In the genomic region with DNA sequence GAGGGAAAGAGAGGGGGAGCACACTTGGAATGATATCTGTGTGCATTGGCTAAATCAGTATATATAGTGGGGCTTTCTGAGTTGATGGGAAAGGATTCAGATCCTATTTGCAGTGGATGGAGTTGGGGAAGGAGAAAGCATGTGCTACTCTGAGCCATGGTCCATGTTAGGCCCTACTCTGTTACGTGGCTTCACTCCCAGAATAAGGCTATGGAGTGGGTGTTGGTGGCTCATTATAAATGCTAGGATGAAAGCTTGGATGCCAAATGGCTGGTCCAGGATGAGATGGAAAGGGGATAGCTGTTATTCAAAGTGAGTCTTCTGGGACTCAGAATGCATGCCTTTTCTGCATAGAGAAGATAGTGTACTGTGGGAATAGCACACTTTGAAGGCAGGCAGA, we compare ENCODE assay signal across 51 mouse cellular contexts. TPM values are rescaled to one million over a fixed set of nuclear protein-coding genes. Genes with fewer than 3 reads are reported as not detected.
"Had no signal": no experiment of that assay in that cellular context is flagged by ENCODE, and none has a peak within 500 bp of the region (broad histone marks: within the 10 kb centered on the region; RNA-seq: fewer than 3 reads in every experiment).

No protein-coding gene starts in this region.

- H3K4me3 ChIP-seq: heart, embryonic 10.5 days; heart, embryonic 12.5 days; heart, embryonic 13.5 days; heart, embryonic 15.5 days; hindbrain, embryonic 10.5 days; hindbrain, embryonic 12.5 days; hindbrain, embryonic 13.5 days; hindbrain, embryonic 15.5 days; intestine, embryonic 15.5 days; kidney, embryonic 15.5 days; layer of hippocampus, adult 2 months; left cerebral cortex, adult 2 months had no signal

- H3K4me1 ChIP-seq: heart, embryonic 10.5 days; heart, embryonic 12.5 days; heart, embryonic 13.5 days; heart, embryonic 15.5 days; hindbrain, embryonic 12.5 days; hindbrain, embryonic 13.5 days; hindbrain, embryonic 15.5 days; intestine, embryonic 15.5 days; kidney, embryonic 15.5 days had no signal

- DNase-seq: heart, postnatal 10 days; heart, postnatal 14 days; heart, postnatal 36 days; heart, postnatal 4 days; kidney, adult 11 months; kidney, adult 18-20 months; kidney, adult 2 months; kidney, adult 8-10 months; kidney, adult 9 months; kidney, postnatal 10 days; kidney, postnatal 14 days; kidney, postnatal 25 days; kidney, postnatal 36 days; kidney, postnatal 4 days; layer of hippocampus, adult 9-11 months; layer of hippocampus, postnatal 36 days had no signal

- ATAC-seq: hindbrain, embryonic 16.5 days; hindbrain, postnatal 0 days; inflammation-experienced regulatory T-cells, adult 6 months; intestine, embryonic 15.5 days; intestine, embryonic 16.5 days; intestine, postnatal 0 days had no signal

- H3K9me3 ChIP-seq: heart, embryonic 10.5 days; heart, embryonic 12.5 days; heart, embryonic 13.5 days; heart, embryonic 15.5 days; hindbrain, embryonic 10.5 days; hindbrain, embryonic 12.5 days; hindbrain, embryonic 13.5 days; hindbrain, embryonic 15.5 days; intestine, embryonic 15.5 days; kidney, embryonic 15.5 days had no signal

- H3K9ac ChIP-seq: heart, embryonic 12.5 days; heart, embryonic 13.5 days; heart, embryonic 15.5 days; hindbrain, embryonic 12.5 days; hindbrain, embryonic 13.5 days; hindbrain, embryonic 14.5 days; hindbrain, embryonic 15.5 days; intestine, embryonic 15.5 days; kidney, embryonic 15.5 days had no signal

- H3K27ac ChIP-seq: heart, embryonic 10.5 days; heart, embryonic 13.5 days; heart, embryonic 15.5 days; hindbrain, embryonic 10.5 days; hindbrain, embryonic 12.5 days; hindbrain, embryonic 13.5 days; hindbrain, embryonic 14.5 days; hindbrain, embryonic 15.5 days; hindbrain, postnatal 0 days; intestine, embryonic 15.5 days; kidney, embryonic 15.5 days; kidney, postnatal 0 days; layer of hippocampus, adult 2 months; left cerebral cortex, adult 2 months had no signal

- H3K4me2 ChIP-seq: heart, embryonic 11.5 days; heart, embryonic 12.5 days; heart, embryonic 13.5 days; heart, embryonic 15.5 days; hindbrain, embryonic 12.5 days; hindbrain, embryonic 13.5 days; hindbrain, embryonic 14.5 days; hindbrain, embryonic 15.5 days; intestine, embryonic 15.5 days; kidney, embryonic 15.5 days had no signal

- H3K36me3 ChIP-seq: heart, embryonic 10.5 days; heart, embryonic 12.5 days; heart, embryonic 13.5 days; heart, embryonic 15.5 days; hindbrain, embryonic 10.5 days; hindbrain, embryonic 12.5 days; hindbrain, embryonic 13.5 days; hindbrain, embryonic 15.5 days; intestine, embryonic 15.5 days; kidney, embryonic 15.5 days had no signal

- H3K27me3 ChIP-seq: heart, embryonic 12.5 days; heart, embryonic 13.5 days; heart, embryonic 15.5 days; hindbrain, embryonic 12.5 days; hindbrain, embryonic 13.5 days; hindbrain, embryonic 15.5 days; intestine, embryonic 15.5 days; kidney, embryonic 15.5 days had no signal

RNA-seq across cellular contexts. Expression of a gene that starts 13.0 kb away (rescaled TPM):
- total RNA-seq: heart, postnatal 10 days; heart, postnatal 14 days; heart, postnatal 36 days; heart, postnatal 4 days; hematopoietic stem cell, adult 5-6 weeks; hindbrain, postnatal 0 days; layer of hippocampus, adult 18-20 months; layer of hippocampus, adult 2 months; layer of hippocampus, adult 8-10 months; layer of hippocampus, postnatal 10 days; layer of hippocampus, postnatal 14 days; layer of hippocampus, postnatal 25 days; layer of hippocampus, postnatal 36 days; left cerebral cortex, adult 18-20 months; left cerebral cortex, adult 2 months had no signal
- polyA plus RNA-seq: heart, embryonic 10.5 days; heart, embryonic 11.5 days; heart, embryonic 12.5 days; heart, embryonic 13.5 days; heart, embryonic 14.5 days; heart, embryonic 15.5 days; heart, embryonic 16.5 days; heart, postnatal 0 days; hindbrain, embryonic 10.5 days; hindbrain, embryonic 11.5 days; hindbrain, embryonic 12.5 days; hindbrain, embryonic 13.5 days; hindbrain, embryonic 14.5 days; hindbrain, embryonic 15.5 days; hindbrain, embryonic 16.5 days; hindbrain, postnatal 0 days; inflammation-experienced regulatory T-cells, adult 6 months; intestine, embryonic 14.5 days; intestine, embryonic 15.5 days; intestine, embryonic 16.5 days; intestine, postnatal 0 days; kidney, embryonic 14.5 days; kidney, embryonic 15.5 days; kidney, embryonic 16.5 days; kidney, postnatal 0 days; large intestine, adult 2 months had no signal

RNA-seq across cellular contexts. Expression of a gene that starts 17.4 kb away (rescaled TPM):
- total RNA-seq: heart, postnatal 36 days; hematopoietic stem cell, adult 5-6 weeks had no signal

RNA-seq across cellular contexts. Expression of a gene that starts 26.1 kb away (rescaled TPM):
- total RNA-seq: heart, postnatal 10 days; heart, postnatal 36 days; heart, postnatal 4 days; hematopoietic stem cell, adult 5-6 weeks; hindbrain, postnatal 0 days; layer of hippocampus, adult 18-20 months; layer of hippocampus, adult 2 months; layer of hippocampus, postnatal 10 days; layer of hippocampus, postnatal 14 days; layer of hippocampus, postnatal 25 days; layer of hippocampus, postnatal 36 days; left cerebral cortex, adult 18-20 months; left cerebral cortex, adult 2 months had no signal
- polyA plus RNA-seq: heart, embryonic 10.5 days; heart, embryonic 11.5 days; heart, embryonic 12.5 days; heart, embryonic 13.5 days; heart, embryonic 14.5 days; heart, embryonic 15.5 days; heart, embryonic 16.5 days; heart, postnatal 0 days; hindbrain, embryonic 10.5 days; hindbrain, embryonic 11.5 days; hindbrain, embryonic 12.5 days; hindbrain, embryonic 13.5 days; hindbrain, embryonic 14.5 days; hindbrain, embryonic 15.5 days; hindbrain, embryonic 16.5 days; hindbrain, postnatal 0 days; inflammation-experienced regulatory T-cells, adult 6 months; intestine, embryonic 14.5 days; intestine, embryonic 15.5 days; intestine, embryonic 16.5 days; kidney, embryonic 14.5 days; kidney, embryonic 15.5 days; kidney, embryonic 16.5 days; kidney, postnatal 0 days; large intestine, adult 2 months had no signal

RNA-seq across cellular contexts. Expression of a gene that starts 32.0 kb away (rescaled TPM):
- total RNA-seq: heart, postnatal 10 days; heart, postnatal 14 days; heart, postnatal 36 days; heart, postnatal 4 days; hematopoietic stem cell, adult 5-6 weeks; hindbrain, postnatal 0 days; layer of hippocampus, adult 18-20 months; layer of hippocampus, adult 2 months; layer of hippocampus, adult 8-10 months; layer of hippocampus, postnatal 10 days; layer of hippocampus, postnatal 14 days; layer of hippocampus, postnatal 25 days; layer of hippocampus, postnatal 36 days; left cerebral cortex, adult 18-20 months; left cerebral cortex, adult 2 months had no signal
- polyA plus RNA-seq: heart, embryonic 10.5 days; heart, embryonic 11.5 days; heart, embryonic 12.5 days; heart, embryonic 13.5 days; heart, embryonic 14.5 days; heart, embryonic 15.5 days; heart, embryonic 16.5 days; heart, postnatal 0 days; hindbrain, embryonic 10.5 days; hindbrain, embryonic 11.5 days; hindbrain, embryonic 12.5 days; hindbrain, embryonic 13.5 days; hindbrain, embryonic 14.5 days; hindbrain, embryonic 15.5 days; hindbrain, embryonic 16.5 days; hindbrain, postnatal 0 days; inflammation-experienced regulatory T-cells, adult 6 months; intestine, embryonic 14.5 days; intestine, embryonic 15.5 days; intestine, embryonic 16.5 days; intestine, postnatal 0 days; kidney, adult 2 months; kidney, embryonic 14.5 days; kidney, embryonic 15.5 days; kidney, embryonic 16.5 days; kidney, postnatal 0 days; large intestine, adult 2 months had no signal

RNA-seq across cellular contexts. Expression of a gene that starts 33.1 kb away (rescaled TPM):
- total RNA-seq: heart, postnatal 14 days; heart, postnatal 36 days; hindbrain, postnatal 0 days; layer of hippocampus, adult 18-20 months; layer of hippocampus, postnatal 10 days had no signal
- polyA plus RNA-seq: hindbrain, embryonic 12.5 days; inflammation-experienced regulatory T-cells, adult 6 months had no signal
